Mouse (Mus musculus): ENCODE results near the gene Pax3. TPM values are rescaled to one million over a fixed set of nuclear protein-coding genes. Genes with fewer than 3 reads are reported as not detected.

Pax3 gene
- polyA plus RNA-seq, 1 experiment from 2014 or later: 82.3 TPM

- no peak overlapping the region for H3K9ac ChIP-seq
- H3K4me1 ChIP-seq: peaks cover 75% of the 10 kb centered on the region
- H3K4me2 ChIP-seq: no peak overlapping the region
- WGBS: 34% methylated on average over 3 of the region's 3 CpGs
- H3K36me3 ChIP-seq: peaks cover 17% of the 10 kb centered on the region
- H3K4me3 ChIP-seq: no peak overlapping the region
- peaks cover 15% of the 10 kb centered on the region for H3K27me3 ChIP-seq
- H3K9me3 ChIP-seq: no peaks in the 10 kb centered on the region
- no peak overlapping the region; the same call in 1 of the 2 replicates for H3K27ac ChIP-seq
- no peak for ATAC-seq (ENCODE audit: insufficient number of reproducible peaks, insufficient read depth, low FRiP score, low TSS enrichment, low read depth)
Measured at GRCm38 (mm10) chr1:78168796-78169195, 28.1 kb downstream of the Pax3 start.

GRCm38 (mm10) chr1:78167577-78168286, 29.2 kb downstream of the Pax3 start:
- Histone ChIP-seq H3K27me3 (peaks cover 15% of the 10 kb centered on the region), H3K4me2 (no peak overlapping the region), H3K9ac (no peak overlapping the region), H3K9me3 (no peaks in the 10 kb centered on the region), H3K36me3 (peaks cover 17% of the 10 kb centered on the region), H3K4me3 (no peak overlapping the region), H3K4me1 (peaks cover 70% of the 10 kb centered on the region), H3K27ac (peak overlapping the region; percentile 23; the same call in 1 of the 2 replicates)
- WGBS: 24% methylated on average over 18 of the region's 18 CpGs
- 0 out of 2 replicates have a peak, but pooled peaks have one; percentile 32 for ATAC-seq (ENCODE audit: insufficient number of reproducible peaks, insufficient read depth, low FRiP score, low TSS enrichment, low read depth)

- H3K27me3 ChIP-seq: peaks cover 9% of the 10 kb centered on the region; the same call in 1 of the 2 replicates
- 80% methylated on average over 5 of the region's 5 CpGs for WGBS
- ATAC-seq (ENCODE audit: insufficient number of reproducible peaks, insufficient read depth, low FRiP score, low TSS enrichment, low read depth): no peak
- H3K36me3 ChIP-seq: peaks cover 17% of the 10 kb centered on the region
- no peak overlapping the region for H3K4me2 ChIP-seq
- peaks cover 52% of the 10 kb centered on the region for H3K4me1 ChIP-seq
- H3K9ac ChIP-seq: no peak overlapping the region
- no peak overlapping the region for H3K4me3 ChIP-seq
- H3K27ac ChIP-seq: no peak overlapping the region
- no peaks in the 10 kb centered on the region for H3K9me3 ChIP-seq
Measured at GRCm38 (mm10) chr1:78161745-78162144, 35.2 kb downstream of the Pax3 start.

- Histone ChIP-seq H3K4me1 (peaks cover 37% of the 10 kb centered on the region), H3K9ac (peak overlapping the region; percentile 41; the same call in 1 of the 2 replicates), H3K9me3 (no peaks in the 10 kb centered on the region), H3K4me2 (0 out of 2 replicates have a peak overlapping the region, but pooled peaks have one; percentile 2), H3K27ac (peak overlapping the region; percentile 40; the same call in 1 of the 2 replicates), H3K36me3 (0 out of 2 replicates have a peak, but pooled peaks cover 7% of the 10 kb centered on the region), H3K4me3 (no peak overlapping the region), H3K27me3 (no peaks in the 10 kb centered on the region)
- no peak for ATAC-seq (ENCODE audit: insufficient number of reproducible peaks, insufficient read depth, low FRiP score, low TSS enrichment, low read depth)
- WGBS: 29% methylated on average over 6 of the region's 6 CpGs
Measured at GRCm38 (mm10) chr1:78157930-78158329, 39.0 kb downstream of the Pax3 start.

GRCm38 (mm10) chr1:78155796-78156195, 41.1 kb downstream of the Pax3 start:
- Histone ChIP-seq H3K36me3 (peaks cover 11% of the 10 kb centered on the region; the same call in 1 of the 2 replicates), H3K4me1 (peaks cover 31% of the 10 kb centered on the region), H3K4me2 (no peak overlapping the region), H3K9ac (no peak overlapping the region), H3K27me3 (no peaks in the 10 kb centered on the region), H3K27ac (no peak overlapping the region), H3K4me3 (no peak overlapping the region), H3K9me3 (no peaks in the 10 kb centered on the region)
- no peak for ATAC-seq (ENCODE audit: insufficient number of reproducible peaks, insufficient read depth, low FRiP score, low TSS enrichment, low read depth)
- 88% methylated on average over 4 of the region's 4 CpGs for WGBS

- 13% methylated on average over 2 of the region's 2 CpGs for WGBS
- no peak overlapping the region for H3K9ac ChIP-seq
- H3K4me1 ChIP-seq: peaks cover 44% of the 10 kb centered on the region
- H3K27me3 ChIP-seq: peaks cover 11% of the 10 kb centered on the region
- peaks cover 4% of the 10 kb centered on the region; the same call in 1 of the 2 replicates for H3K36me3 ChIP-seq
- no peak overlapping the region for H3K4me2 ChIP-seq
- no peak overlapping the region for H3K27ac ChIP-seq
- no peak overlapping the region for H3K4me3 ChIP-seq
- H3K9me3 ChIP-seq: no peaks in the 10 kb centered on the region
- no peak for ATAC-seq (ENCODE audit: insufficient number of reproducible peaks, insufficient read depth, low FRiP score, low TSS enrichment, low read depth)
Measured at GRCm38 (mm10) chr1:78148011-78148623, 48.8 kb downstream of the Pax3 start.

- Histone ChIP-seq H3K27me3 (peaks cover 19% of the 10 kb centered on the region), H3K4me1 (peaks cover 62% of the 10 kb centered on the region), H3K4me3 (no peak overlapping the region), H3K4me2 (no peak overlapping the region), H3K9ac (no peak overlapping the region), H3K9me3 (no peaks in the 10 kb centered on the region), H3K36me3 (no peaks in the 10 kb centered on the region), H3K27ac (no peak overlapping the region)
- no peak for ATAC-seq (ENCODE audit: insufficient number of reproducible peaks, insufficient read depth, low FRiP score, low TSS enrichment, low read depth)
- WGBS: 34% methylated on average over 6 of the region's 6 CpGs
Measured at GRCm38 (mm10) chr1:78143403-78143802, 53.5 kb downstream of the Pax3 start.

GRCm38 (mm10) chr1:78142912-78143311, 54.0 kb downstream of the Pax3 start:
- Histone ChIP-seq H3K9ac (no peak overlapping the region), H3K9me3 (no peaks in the 10 kb centered on the region), H3K4me2 (no peak overlapping the region), H3K4me3 (no peak overlapping the region), H3K4me1 (peaks cover 61% of the 10 kb centered on the region), H3K36me3 (no peaks in the 10 kb centered on the region), H3K27ac (no peak overlapping the region), H3K27me3 (peaks cover 19% of the 10 kb centered on the region)
- ATAC-seq (ENCODE audit: insufficient number of reproducible peaks, insufficient read depth, low FRiP score, low TSS enrichment, low read depth): no peak
- 52% methylated on average over 6 of the region's 6 CpGs for WGBS

- Histone ChIP-seq H3K27me3 (peaks cover 24% of the 10 kb centered on the region), H3K4me1 (peaks cover 61% of the 10 kb centered on the region)
Measured at GRCm38 (mm10) chr1:78141741-78142501, 55.0 kb downstream of the Pax3 start.

GRCm38 (mm10) chr1:78141314-78141713, 55.6 kb downstream of the Pax3 start:
- Histone ChIP-seq H3K9me3 (no peaks in the 10 kb centered on the region), H3K4me1 (peaks cover 56% of the 10 kb centered on the region), H3K4me3 (no peak overlapping the region), H3K27me3 (peaks cover 21% of the 10 kb centered on the region), H3K27ac (no peak overlapping the region), H3K36me3 (no peaks in the 10 kb centered on the region), H3K4me2 (no peak overlapping the region), H3K9ac (no peak overlapping the region)
- ATAC-seq (ENCODE audit: insufficient number of reproducible peaks, insufficient read depth, low FRiP score, low TSS enrichment, low read depth): no peak
- WGBS: 16% methylated on average over 7 of the region's 7 CpGs

More at GRCm38 (mm10) chr1:78141741-78142501, 55.0 kb downstream of the Pax3 start:
- 27% methylated on average over 9 of the region's 9 CpGs for WGBS
- Histone ChIP-seq H3K36me3 (no peaks in the 10 kb centered on the region), H3K4me3 (no peak overlapping the region), H3K9me3 (no peaks in the 10 kb centered on the region), H3K9ac (no peak overlapping the region), H3K27ac (no peak overlapping the region), H3K4me2 (no peak overlapping the region)
- ATAC-seq (ENCODE audit: insufficient number of reproducible peaks, insufficient read depth, low FRiP score, low TSS enrichment, low read depth): no peak

- no peaks in the 10 kb centered on the region for H3K9me3 ChIP-seq
- no peak for ATAC-seq (ENCODE audit: insufficient number of reproducible peaks, insufficient read depth, low FRiP score, low TSS enrichment, low read depth)
- H3K27me3 ChIP-seq: peaks cover 21% of the 10 kb centered on the region
- H3K9ac ChIP-seq: no peak overlapping the region
- no peak overlapping the region for H3K4me3 ChIP-seq
- WGBS: 18% methylated on average over 14 of the region's 14 CpGs
- no peaks in the 10 kb centered on the region for H3K36me3 ChIP-seq
- no peak overlapping the region for H3K4me2 ChIP-seq
- H3K4me1 ChIP-seq: peaks cover 55% of the 10 kb centered on the region
- no peak overlapping the region for H3K27ac ChIP-seq
Measured at GRCm38 (mm10) chr1:78140505-78141303, 56.2 kb downstream of the Pax3 start.

Measured in embryonic facial prominence, embryonic 13.5 days (tissue).